Mouse (Mus musculus): ENCODE measurements at regions not wholly inside any gene's neighbourhood (a gene's known extent, or its start where the extent isn't known, plus 50 kb on each side); places are given as distances from the start of the nearest gene placed in this dataset.

DNA sequence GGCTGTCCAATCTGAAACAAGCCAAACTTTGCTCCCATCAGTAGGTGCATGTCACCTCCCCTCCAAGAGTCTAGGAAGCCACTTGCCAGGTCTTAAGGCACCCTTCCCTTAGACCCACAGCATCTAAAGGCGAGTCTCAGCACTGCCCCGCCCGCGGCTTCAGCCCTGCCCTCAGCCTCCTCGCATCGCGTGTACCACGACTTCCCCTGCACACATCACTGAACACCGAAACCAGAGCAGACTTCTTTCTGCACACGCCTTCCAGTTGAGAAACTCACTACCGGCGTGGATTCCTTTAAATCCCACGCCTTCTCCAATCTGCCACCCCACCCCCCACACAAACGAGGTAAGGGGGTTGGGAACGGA lies 168.3 kb upstream of the Azi2 start:
- intact Hi-C loops (cut with DNase I): no loop called here
- no peak for DNase-seq

DNA sequence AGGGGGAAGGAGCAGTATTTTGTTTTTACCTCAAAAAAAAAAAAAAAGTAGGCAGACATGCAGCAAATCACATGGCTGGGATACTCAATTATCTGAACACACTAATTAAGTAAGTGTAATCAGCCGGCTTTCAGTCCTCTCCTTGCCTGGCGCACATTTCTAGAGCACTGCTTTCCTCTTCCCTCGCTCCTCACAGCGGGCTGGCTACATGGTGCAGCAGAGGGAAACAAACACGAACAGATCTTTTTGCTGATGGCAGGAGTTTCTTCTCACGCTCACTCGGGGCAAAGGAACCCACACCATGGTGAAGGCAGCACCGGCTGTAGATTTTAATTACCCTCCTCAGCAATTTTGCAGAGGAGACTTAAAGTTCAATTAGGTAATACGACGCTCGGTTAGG lies 169.7 kb upstream of the Azi2 start:
- DNase-seq: no peak
- intact Hi-C loops (cut with DNase I): no loop called here

DNA sequence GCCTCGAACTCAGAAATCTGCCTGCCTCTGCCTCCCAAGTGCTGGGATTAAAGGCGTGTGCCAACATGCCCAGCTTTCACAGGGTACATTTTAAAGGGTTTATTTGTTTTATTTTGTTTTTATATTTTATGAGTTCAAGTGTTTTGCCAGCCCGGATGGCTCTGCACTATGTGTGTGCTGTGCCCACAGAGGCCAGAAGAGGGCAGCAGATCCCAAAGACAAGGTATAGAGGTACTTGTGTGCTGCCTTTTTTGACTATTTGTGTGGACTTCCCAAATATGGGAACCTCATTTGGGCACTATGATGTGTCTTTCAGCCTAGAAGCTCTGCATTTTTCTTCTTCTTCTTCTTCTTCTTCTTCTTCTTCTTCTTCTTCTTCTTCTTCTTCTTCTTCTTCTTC lies 176.4 kb upstream of the Azi2 start:
- intact Hi-C loops (cut with DNase I): no loop called here

DNA sequence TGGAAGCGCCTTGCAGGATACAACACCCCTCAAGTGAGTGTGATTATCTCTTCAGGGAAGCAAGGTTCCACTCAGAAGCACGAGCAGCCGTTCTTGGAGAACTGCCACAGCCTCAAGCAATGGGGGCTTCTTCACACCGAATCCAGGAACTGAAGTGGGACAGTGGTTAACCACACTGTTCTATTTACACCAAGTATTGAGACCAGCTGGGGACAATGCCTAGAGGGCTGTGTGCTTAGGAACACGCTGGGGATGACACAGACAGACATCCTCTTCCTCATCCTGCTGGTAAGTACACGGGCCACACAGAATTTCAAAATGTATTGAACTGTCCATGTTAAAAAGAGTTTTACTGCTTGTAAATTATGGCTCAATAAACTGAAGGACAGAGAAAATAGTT lies 177.0 kb upstream of the Azi2 start:
- no peak for DNase-seq
- intact Hi-C loops (cut with DNase I): no loop called here

More for the DNA sequence above, 176.4 kb upstream of the Azi2 start:
- DNase-seq: no peak

DNA sequence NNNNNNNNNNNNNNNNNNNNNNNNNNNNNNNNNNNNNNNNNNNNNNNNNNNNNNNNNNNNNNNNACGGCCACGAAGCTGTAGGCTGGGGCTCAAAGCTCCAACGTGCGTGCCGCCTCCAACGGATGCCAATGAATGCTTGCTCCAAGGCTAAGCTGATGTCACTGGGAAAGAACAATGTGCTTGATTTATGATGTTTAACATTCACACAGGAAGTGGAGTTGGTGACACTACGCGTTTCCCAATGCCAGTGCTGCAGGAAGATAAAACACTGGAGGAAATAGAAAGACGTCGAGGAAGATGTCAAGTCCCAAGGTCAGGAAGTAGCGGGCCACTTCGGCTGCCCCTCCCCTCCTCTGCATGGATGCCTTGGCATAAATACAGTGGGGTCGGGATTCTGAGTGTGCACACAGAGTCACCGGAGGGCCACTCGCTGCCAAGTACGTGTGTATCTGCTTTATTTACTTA lies 180.7 kb upstream of the Azi2 start:
- intact Hi-C loops (cut with DNase I): no loop called here
- no peak for DNase-seq

DNA sequence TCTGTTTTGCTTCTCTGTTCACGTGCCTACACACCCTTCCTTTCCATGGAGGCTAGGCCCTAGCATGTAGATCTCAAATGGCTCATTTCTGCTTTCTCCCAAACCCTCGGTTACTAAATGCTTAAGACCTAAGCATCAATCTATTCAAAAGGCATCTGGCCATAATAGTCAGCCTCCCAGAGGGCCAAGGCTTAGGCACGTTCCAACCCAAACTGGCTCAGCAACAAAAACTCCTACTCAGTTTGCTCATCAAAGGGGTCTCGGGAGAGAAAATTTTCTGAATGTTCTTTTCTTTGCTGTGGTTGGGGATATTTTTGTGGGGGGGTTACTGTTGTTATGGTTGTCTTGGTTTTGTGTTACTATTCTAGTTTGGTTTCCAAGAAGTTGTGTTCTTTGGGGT lies 196.8 kb upstream of the Azi2 start:
- intact Hi-C loops (cut with DNase I): no loop called here
- no peak for DNase-seq

DNA sequence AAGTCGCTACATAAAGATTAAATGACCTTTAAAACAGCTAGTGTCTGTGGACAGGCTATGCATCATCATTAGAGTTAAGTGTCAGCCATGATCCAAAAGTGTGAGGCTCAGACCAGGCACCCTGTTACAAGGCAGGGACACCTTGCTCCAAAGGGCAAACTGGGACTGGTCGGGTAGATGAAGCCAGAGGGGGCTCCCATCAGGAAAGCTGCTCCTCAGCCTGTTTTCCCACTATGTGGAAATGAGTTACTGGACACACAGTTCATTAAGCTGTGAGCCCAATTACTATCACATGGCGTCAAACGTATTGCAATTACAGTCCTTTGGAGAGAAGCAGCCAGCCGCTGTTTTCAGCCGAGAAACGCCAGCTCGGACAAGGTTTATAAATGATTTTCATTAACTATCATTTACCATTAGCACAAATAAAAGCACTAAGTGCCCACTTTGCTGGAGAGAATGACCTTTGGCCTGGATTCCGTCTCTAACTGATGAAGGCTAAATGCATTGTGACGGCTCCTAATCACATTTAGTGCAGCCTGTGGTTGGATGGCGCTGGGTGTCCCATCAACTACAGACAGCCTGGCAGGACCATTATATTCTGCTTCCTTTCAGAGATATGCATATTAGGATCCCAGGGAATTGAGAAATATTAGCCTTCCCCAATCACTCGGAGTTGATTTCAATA lies 203.5 kb upstream of the Azi2 start:
- intact Hi-C loops (cut with DNase I): no loop called here
- no peak for DNase-seq

DNA sequence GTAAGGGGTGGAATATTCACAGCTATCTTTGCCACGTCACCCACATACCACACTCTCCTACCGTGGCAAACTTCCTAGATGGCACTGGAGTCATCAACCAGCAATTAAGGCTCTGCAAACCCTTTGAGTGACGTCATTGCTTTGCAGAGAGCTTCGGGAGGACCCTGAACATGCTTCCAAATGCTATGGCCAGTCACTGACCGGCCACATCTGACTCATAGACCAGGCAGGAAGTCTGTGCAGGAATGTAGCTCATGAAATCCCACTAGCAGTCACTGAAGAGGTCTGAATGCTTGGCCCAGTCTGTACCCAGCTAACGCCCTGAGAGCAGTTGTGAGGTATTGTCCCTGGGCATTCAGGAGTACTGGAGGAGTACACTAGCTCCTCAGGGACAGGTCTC lies 203.9 kb upstream of the Rbms3 start:
- DNase-seq: no peak
- intact Hi-C loops (cut with DNase I): no loop called here

DNA sequence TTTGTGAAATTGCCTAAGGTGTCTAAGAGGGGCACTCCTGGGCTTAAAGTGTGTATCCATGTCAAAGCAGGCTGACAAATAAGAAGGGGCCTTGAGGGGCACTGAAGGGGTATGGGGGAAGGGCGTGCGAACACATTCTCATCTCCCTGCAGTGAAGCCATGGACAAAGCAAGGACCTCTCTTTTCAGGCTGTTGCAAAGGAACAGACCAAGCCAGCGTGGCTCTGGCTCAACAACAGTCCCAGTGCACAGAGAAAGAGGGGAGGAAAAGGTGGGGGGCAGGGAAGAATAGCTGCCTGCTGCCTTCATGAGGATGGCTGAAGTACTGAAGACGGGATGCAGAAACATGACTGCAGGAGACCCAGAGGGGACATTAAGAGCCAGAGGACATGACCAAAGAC lies 184.9 kb upstream of the Rbms3 start:
- intact Hi-C loops (cut with DNase I): no loop called here
- no peak for DNase-seq

DNA sequence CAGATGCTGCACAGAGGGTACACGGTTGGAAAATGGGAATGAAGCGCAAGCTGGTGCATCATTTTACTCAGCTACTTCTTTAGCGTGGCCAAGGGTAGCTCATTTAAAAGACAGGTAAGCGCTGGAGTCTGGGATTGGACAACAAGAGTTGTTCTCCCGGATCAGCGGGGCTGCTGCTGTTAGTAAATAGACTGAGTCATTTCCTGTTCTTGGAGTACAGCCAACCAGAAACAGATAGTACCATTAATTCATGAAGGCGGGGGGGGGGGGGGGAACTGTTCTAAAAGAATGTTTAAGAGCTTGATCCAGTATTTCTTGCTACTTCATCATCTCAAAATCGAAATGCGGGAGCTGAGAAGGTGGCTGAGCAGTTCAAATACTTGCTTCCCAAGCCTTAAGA lies 183.5 kb upstream of the Rbms3 start:
- DNase-seq: no peak
- intact Hi-C loops (cut with DNase I): no loop called here

DNA sequence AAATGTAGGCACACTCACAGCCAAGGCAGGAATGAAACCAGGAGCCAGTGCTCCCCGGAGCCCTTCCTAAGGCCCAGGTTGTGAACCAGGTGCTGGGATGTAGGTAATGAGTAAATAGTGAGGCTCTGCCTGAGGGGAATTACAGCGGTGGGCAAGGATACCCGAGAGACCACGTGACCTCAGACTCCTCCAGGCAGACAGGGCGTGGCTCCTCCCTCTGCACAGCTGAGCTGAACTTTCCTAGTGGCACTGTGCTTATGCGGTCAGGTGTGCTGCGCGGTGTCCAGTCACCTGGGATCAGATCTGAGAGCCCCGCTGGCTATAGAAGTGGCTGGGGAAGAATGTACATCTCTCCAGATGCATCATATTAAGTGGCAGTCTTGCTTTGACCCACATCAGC lies 176.1 kb upstream of the Rbms3 start:
- DNase-seq: no peak
- intact Hi-C loops (cut with DNase I): no loop called here

DNA sequence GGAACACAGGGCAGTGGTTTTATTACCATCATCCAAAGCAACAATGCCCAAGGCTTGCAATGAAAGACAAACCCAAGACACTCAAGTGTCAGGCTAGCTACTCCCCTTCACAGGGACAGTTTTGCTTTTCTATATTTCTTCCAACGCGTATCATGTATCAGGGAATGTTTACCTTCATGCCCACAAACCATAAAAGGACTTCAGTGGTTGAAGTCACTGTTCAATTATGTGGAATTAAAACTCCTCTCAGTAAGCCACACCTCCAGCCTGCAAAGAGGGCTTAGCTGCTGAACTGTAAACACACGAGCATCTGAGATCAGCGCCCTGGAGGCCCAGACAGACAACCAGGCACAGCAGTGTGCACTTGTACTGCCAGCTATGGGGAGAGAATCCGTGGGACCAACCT lies 154.5 kb upstream of the Rbms3 start:
- DNase-seq: no peak
- intact Hi-C loops (cut with DNase I): no loop called here

DNA sequence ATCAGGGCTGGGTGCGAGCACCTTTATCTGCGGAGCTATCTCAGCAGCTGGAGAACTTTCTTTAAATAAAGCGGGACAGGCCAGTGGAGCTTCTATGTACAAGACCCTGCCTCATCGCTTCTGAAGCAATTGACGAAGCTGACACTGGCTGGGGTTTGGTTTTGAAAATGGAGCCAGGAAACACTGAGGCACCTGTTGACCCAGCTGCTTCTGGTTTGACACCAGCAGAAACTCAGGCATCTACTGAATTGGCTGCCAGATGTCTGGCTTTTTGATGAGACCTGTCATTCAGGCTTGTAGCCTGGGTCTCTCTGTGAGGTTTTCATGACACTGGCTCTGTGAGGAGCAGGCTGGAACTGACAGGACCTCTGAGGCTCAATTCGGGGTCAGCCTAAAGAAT lies 124.9 kb upstream of the Rbms3 start:
- DNase-seq: no peak
- intact Hi-C loops (cut with DNase I): no loop called here

DNA sequence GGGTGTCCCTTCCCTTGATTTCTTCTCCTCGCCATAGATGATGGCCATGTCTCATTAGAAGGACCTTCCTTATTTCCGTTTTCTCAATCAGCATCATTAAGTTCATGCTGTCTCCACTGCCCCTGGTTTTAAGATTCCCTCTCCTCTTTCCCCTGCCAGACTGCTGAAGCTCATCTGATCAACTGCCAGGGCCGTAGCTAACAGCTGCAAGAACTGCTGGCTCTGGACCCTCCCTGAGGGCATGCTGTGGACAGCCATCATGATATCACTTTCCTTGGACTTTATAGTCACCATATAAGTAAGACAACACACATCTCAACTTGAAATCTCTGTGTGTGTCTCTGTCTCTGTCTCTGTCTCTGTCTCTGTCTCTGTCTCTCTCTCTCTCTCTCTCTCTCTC lies 123.8 kb upstream of the Rbms3 start:
- intact Hi-C loops (cut with DNase I): no loop called here
- no peak for DNase-seq

DNA sequence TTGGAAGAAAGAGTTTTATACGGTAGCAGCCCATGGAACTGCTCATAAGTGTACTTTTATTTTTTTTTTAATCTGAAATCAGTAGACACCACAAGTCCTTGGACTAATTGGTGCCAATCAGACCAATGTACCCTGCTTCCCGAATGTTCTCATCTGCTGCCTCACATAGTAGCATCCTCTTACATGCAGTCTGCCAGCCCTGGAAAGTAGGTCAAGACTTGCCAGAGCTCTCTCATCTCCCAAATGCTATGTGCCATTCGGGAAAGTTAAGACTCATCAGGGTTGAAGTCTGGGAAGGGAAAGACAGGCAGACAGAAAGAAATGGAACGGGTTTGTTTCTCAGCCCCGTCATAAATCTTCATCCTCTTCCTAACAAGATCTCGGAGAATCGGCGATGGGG lies 115.2 kb upstream of the Rbms3 start:
- DNase-seq: no peak
- intact Hi-C loops (cut with DNase I): no loop called here

DNA sequence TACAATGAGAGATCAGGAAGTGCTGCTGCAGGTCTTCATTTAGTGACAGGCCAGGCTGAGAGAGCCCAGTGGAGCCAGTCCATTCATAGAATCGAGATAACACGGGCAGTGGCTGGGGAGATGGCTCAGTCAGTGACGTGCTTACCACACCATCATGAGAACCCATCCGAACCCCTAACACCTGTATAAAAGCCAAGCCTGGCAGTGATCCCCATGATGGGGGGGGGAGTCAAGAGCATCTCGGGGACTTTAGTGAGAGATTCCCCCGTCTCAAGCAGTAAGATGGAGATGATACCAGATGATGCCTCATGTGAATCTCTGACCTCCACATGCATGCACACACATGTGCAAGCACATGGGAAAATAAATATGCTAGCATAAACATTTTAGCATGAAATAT lies 99.7 kb upstream of the Rbms3 start:
- intact Hi-C loops (cut with DNase I): no loop called here
- peak; percentile 42 for DNase-seq

DNA sequence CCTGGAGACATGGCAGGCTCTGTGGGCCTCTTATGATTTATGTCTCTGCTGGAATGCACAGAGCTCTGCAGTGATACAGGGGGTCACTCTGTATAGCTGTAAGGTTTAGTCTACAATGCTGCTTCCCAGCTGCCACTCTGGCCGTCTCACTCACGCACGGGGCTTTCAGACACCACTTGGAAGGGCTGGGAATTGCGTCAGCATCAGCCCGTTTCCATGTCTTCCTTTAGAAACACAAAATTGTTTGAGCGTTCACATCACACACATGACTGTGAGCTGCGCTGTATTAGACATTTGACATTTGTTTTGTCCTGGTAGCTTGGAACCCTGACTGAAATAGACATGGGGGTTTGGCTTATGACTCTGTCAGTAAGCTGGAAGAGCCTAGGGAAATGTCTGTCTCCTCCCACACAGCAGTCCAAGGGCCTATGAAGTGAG lies 90.5 kb upstream of the Rbms3 start:
- intact Hi-C loops (cut with DNase I): no loop called here
- DNase-seq: no peak

DNA sequence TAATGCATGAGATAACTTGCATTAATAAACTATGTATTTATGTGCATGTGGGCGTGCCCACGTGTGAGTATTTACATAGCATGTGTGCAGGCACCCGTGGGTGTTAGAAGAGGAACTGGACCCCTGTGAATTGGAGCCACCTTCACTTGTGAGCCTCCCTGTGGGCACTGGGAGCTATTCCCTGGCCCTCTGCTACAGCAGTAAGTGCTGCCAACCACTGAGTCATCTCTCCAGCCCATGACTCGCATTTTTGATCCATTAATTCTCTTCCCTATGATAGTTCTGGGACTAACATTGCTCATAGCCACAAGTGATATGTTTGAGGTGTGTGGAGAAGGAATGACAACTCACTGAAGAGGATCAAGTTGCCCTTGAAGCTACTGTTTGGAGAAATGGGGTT lies 87.6 kb upstream of the Rbms3 start:
- DNase-seq: no peak
- intact Hi-C loops (cut with DNase I): no loop called here

DNA sequence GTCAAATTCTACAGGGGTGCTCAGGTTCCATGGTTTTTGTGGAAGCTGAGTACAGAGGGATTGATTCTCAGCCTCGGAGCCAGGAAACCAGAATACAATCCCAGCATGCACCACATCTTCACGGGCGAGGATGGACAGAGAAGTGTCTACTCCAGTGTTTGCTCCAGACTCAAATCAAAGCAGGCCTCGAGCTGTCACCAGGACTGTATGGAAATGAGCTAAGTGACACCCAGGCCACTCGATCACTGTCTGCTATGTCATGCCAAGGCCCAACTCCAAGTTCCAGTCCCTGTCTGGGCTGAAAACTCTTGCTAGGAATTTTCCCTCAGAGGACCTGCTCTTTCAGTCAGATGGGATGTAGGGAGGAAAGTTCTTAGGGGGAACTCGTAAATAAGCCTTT lies 86.8 kb upstream of the Rbms3 start:
- DNase-seq: no peak
- intact Hi-C loops (cut with DNase I): no loop called here

DNA sequence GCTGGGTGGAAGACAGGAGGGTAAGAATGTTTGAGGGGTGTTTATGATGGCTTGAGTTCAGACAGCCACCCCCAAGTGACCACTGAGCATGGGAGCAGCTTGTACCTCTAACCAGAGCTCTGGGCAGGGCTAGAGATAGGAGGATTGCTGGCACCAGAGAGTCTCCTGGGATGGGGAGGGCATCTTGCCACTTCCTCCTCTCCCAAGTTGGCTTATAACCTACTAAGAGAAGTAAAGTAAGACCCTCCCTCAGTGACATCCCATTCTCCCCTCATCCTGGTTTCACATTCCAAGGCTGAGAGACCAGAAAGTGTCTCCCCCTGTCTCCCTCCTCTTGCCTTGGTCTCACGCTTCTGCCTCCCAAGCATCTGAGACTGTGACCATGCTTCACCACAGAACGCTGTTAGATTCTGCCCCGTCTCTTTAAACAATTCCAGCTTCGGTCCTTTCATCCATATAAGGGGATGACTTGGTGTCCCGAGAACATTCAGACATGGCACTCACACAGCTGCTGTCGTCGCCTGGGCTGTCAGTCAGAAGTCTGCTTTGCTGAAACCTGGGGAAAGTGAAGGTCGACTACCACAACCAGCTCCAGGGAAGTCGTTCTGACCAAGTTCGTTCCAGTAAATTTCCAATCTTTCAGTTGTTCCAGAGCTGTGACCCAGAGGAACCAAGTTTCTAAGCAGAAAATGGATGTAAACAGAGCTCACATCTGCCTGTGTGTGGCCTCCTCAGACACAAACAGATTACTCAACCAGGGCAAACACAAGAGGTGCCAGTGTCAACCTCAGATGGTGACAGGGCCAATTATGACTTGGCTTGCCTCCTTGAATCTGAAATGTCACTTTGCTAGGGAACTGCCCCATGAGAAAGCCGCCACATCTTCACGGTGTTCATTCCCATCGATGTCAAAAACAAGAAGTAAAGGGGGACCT lies 85.3 kb upstream of the Rbms3 start:
- intact Hi-C loops (cut with DNase I): no loop called here
- DNase-seq: no peak

DNA sequence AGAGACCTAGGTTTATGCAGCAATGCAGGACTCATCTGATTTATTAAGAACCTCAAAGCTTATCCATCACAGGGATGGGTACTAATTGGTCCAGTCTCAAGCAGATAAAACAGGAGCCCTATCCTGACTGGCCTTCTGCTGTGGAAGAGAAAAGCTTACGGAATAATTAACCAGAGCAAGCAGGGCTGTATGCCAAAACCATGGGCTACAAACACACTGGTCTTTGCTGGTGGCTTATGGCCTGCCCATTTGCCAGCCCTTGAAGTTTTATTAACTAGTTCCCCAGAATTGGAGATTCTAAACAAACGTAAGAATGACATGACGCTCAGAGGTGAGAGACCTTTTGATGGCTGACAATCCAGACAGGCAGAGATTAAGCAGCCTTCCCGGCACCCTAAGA lies 83.4 kb upstream of the Rbms3 start:
- intact Hi-C loops (cut with DNase I): no loop called here
- no peak for DNase-seq

DNA sequence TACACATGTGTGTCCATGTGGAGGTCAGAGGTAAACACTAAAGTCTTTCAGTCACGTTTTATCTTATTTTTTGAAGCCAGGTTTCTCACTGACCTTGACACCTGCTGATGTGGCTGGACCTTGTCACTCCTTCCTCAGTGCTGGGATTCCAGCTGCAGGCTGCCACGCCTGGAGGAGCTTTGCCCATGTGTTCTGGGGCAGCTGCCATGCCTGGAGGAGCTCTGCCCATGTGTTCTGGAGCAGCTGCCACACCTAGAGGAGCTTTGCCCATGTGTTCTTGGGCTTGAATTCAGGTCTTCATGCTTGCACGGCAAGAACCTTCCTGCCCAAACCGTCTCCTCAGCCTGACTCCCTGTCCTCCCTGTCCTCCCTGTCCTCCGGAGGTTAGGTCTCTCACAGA lies 82.1 kb upstream of the Rbms3 start:
- intact Hi-C loops (cut with DNase I): no loop called here
- no peak for DNase-seq
